Mouse (Mus musculus) embryonic facial prominence, embryonic 10.5 days (tissue): ENCODE results near the gene Coasy. TPM values are rescaled to one million over a fixed set of nuclear protein-coding genes. Genes with fewer than 3 reads are reported as not detected.

Experiments used
- DNase-seq: peaks from one replicate; pipeline ENCODE4 v3.0.0-alpha.2; 2017; ENCODE audit warnings: low spot score
- H3K27ac ChIP-seq: fragments of 300-500 bp; sonication (generic); replicated peaks from 2 replicates; pipeline ENCODE4 v1.5.1; 2016; ENCODE audit warnings: mild to moderate bottlenecking
- H3K27me3 ChIP-seq: fragments of 300-500 bp; sonication (generic); replicated peaks from 2 replicates; pipeline ENCODE4 v1.6.1; 2016; ENCODE audit warnings: low read depth, mild to moderate bottlenecking; ENCODE audit not compliant: poor library complexity, severe bottlenecking
- H3K36me3 ChIP-seq: fragments of 300-500 bp; sonication (generic); replicated peaks from 2 replicates; pipeline ENCODE4 v1.6.1; 2016; ENCODE audit warnings: mild to moderate bottlenecking, moderate library complexity
- H3K4me1 ChIP-seq: fragments of 300-500 bp; sonication (generic); 2 replicates; pipeline ENCODE4 v1.6.1; 2016
- H3K4me3 ChIP-seq: fragments of 300-500 bp; sonication (generic); 2 replicates; pipeline ENCODE4 v1.5.1; 2016; ENCODE audit warnings: mild to moderate bottlenecking, moderate library complexity
- H3K9me3 ChIP-seq: fragments of 300-500 bp; sonication (generic); 2 replicates; pipeline ENCODE4 v1.6.1; 2016; ENCODE audit warnings: mild to moderate bottlenecking
- WGBS: fragments of 180-500 bp; shearing (Covaris S2); methylation state at CpG from one replicate; pipeline ENCODE4 v1.1.7; 2016; 5-methylcytosine and 5-hydroxymethylcytosine counted together
- polyA plus RNA-seq: library from polyadenylated mRNA; unstranded; fragments of >200 nt; fragmentation: Nextera tagmentation; extraction: Ambion mirVana; gene quantifications from 2 replicates; pipeline ENCODE4 v1.2.1, GENCODE M21; 2016

Coasy gene
- 48.7 and 51.1 TPM in 2 replicates for polyA plus RNA-seq

- peaks cover 22% of the 10 kb centered on the region for H3K36me3 ChIP-seq
- peak within 1 kb of the TSS; percentile 94 for H3K4me3 ChIP-seq
- WGBS, result under 1% methylated on average over 51 of the region's 51 CpGs
- H3K27ac ChIP-seq, result peak within 1 kb of the TSS; percentile 93
- H3K27me3 ChIP-seq, result peaks cover 45% of the 10 kb centered on the region
- DNase-seq, result peak; percentile 97
- peaks cover 53% of the 10 kb centered on the region for H3K4me1 ChIP-seq
- H3K9me3 ChIP-seq, result no peaks in the 10 kb centered on the region
These were observed at the start of gene Coasy for GRCm38 (mm10) chr11:101082208-101083082. Gene Coasy (plus strand): TSS chr11:101082565.

GRCm38 (mm10) chr11:101033856-101034500 lies 48.4 kb upstream of the Coasy start:
- H3K27ac ChIP-seq, result no peak overlapping the region
- H3K27me3 ChIP-seq, result no peaks in the 10 kb centered on the region
- H3K36me3 ChIP-seq, result peaks cover 86% of the 10 kb centered on the region
- no peaks in the 10 kb centered on the region for H3K4me1 ChIP-seq
- whole genome bisulfite sequencing, result 94% methylated on average over 17 of the region's 17 CpGs
- H3K4me3 ChIP-seq, result no peak overlapping the region
- no peaks in the 10 kb centered on the region for H3K9me3 ChIP-seq
- no peak for DNase-seq

GRCm38 (mm10) chr11:101034614-101035327 lies 47.6 kb upstream of the Coasy start:
- H3K4me1 ChIP-seq, result no peaks in the 10 kb centered on the region
- peaks cover 89% of the 10 kb centered on the region for H3K36me3 ChIP-seq
- H3K4me3 ChIP-seq, result no peak overlapping the region
- no peaks in the 10 kb centered on the region for H3K9me3 ChIP-seq
- H3K27me3 ChIP-seq, result no peaks in the 10 kb centered on the region
- no peak overlapping the region for H3K27ac ChIP-seq
- 93% methylated on average over 8 of the region's 8 CpGs for whole genome bisulfite sequencing
- DNase-seq, result no peak

- H3K36me3 ChIP-seq, result peaks cover 89% of the 10 kb centered on the region
- no peak overlapping the region for H3K27ac ChIP-seq
- 93% methylated on average over 4 of the region's 4 CpGs for WGBS
- H3K9me3 ChIP-seq, result no peaks in the 10 kb centered on the region
- DNase-seq, result no peak
- no peaks in the 10 kb centered on the region for H3K4me1 ChIP-seq
- no peaks in the 10 kb centered on the region for H3K27me3 ChIP-seq
- H3K4me3 ChIP-seq, result no peak overlapping the region
These were observed 47.1 kb upstream of the Coasy start for GRCm38 (mm10) chr11:101035328-101035695.

GRCm38 (mm10) chr11:101037795-101038194 lies 44.6 kb upstream of the Coasy start:
- Histone ChIP-seq H3K27ac (no peak overlapping the region), H3K4me1 (no peaks in the 10 kb centered on the region), H3K9me3 (no peaks in the 10 kb centered on the region), H3K27me3 (no peaks in the 10 kb centered on the region), H3K4me3 (no peak overlapping the region), H3K36me3 (peaks cover 92% of the 10 kb centered on the region)
- DNase-seq, result no peak
- WGBS, result 87% methylated on average over 10 of the region's 10 CpGs

GRCm38 (mm10) chr11:101045826-101046225 lies 36.5 kb upstream of the Coasy start:
- whole genome bisulfite sequencing, result 89% methylated on average over 4 of the region's 4 CpGs
- no peaks in the 10 kb centered on the region for H3K9me3 ChIP-seq
- no peaks in the 10 kb centered on the region for H3K27me3 ChIP-seq
- no peak overlapping the region for H3K4me3 ChIP-seq
- no peak for DNase-seq
- H3K4me1 ChIP-seq, result no peaks in the 10 kb centered on the region; the same call in 1 of the 2 replicates
- no peak overlapping the region for H3K27ac ChIP-seq
- H3K36me3 ChIP-seq, result peaks cover 97% of the 10 kb centered on the region

- WGBS, result 56% methylated on average over 9 of the region's 9 CpGs
- Histone ChIP-seq H3K36me3 (peaks cover 97% of the 10 kb centered on the region), H3K4me1 (no peaks in the 10 kb centered on the region; the same call in 1 of the 2 replicates), H3K4me3 (no peak overlapping the region), H3K9me3 (no peaks in the 10 kb centered on the region), H3K27ac (no peak overlapping the region), H3K27me3 (no peaks in the 10 kb centered on the region)
- DNase-seq, result no peak
These were observed 35.9 kb upstream of the Coasy start for GRCm38 (mm10) chr11:101046440-101046839.

GRCm38 (mm10) chr11:101047502-101047901 lies 34.9 kb upstream of the Coasy start:
- no peaks in the 10 kb centered on the region for H3K9me3 ChIP-seq
- no peak for DNase-seq
- H3K27me3 ChIP-seq, result no peaks in the 10 kb centered on the region
- no peak overlapping the region for H3K4me3 ChIP-seq
- no peak overlapping the region for H3K27ac ChIP-seq
- no peaks in the 10 kb centered on the region; the same call in 1 of the 2 replicates for H3K4me1 ChIP-seq
- peaks cover 95% of the 10 kb centered on the region for H3K36me3 ChIP-seq
- 84% methylated on average over 3 of the region's 3 CpGs for WGBS

GRCm38 (mm10) chr11:101050359-101050758 lies 32.0 kb upstream of the Coasy start:
- Histone ChIP-seq H3K27me3 (no peaks in the 10 kb centered on the region), H3K36me3 (peaks cover 91% of the 10 kb centered on the region), H3K27ac (no peak overlapping the region), H3K9me3 (no peaks in the 10 kb centered on the region), H3K4me3 (no peak overlapping the region), H3K4me1 (no peaks in the 10 kb centered on the region; the same call in 1 of the 2 replicates)
- DNase-seq, result no peak
- 91% methylated on average over 9 of the region's 9 CpGs for WGBS

GRCm38 (mm10) chr11:101051051-101051493 lies 31.3 kb upstream of the Coasy start:
- no peaks in the 10 kb centered on the region for H3K27me3 ChIP-seq
- no peak for DNase-seq
- no peaks in the 10 kb centered on the region for H3K9me3 ChIP-seq
- no peaks in the 10 kb centered on the region; the same call in 1 of the 2 replicates for H3K4me1 ChIP-seq
- no peak overlapping the region for H3K27ac ChIP-seq
- no peak overlapping the region for H3K4me3 ChIP-seq
- WGBS, result 86% methylated on average over 6 of the region's 6 CpGs
- peaks cover 91% of the 10 kb centered on the region for H3K36me3 ChIP-seq

- Histone ChIP-seq H3K4me3 (no peak overlapping the region), H3K36me3 (peaks cover 91% of the 10 kb centered on the region), H3K9me3 (no peaks in the 10 kb centered on the region), H3K4me1 (no peaks in the 10 kb centered on the region), H3K27ac (no peak overlapping the region), H3K27me3 (no peaks in the 10 kb centered on the region)
- WGBS, result 88% methylated on average over 8 of the region's 8 CpGs
- no peak for DNase-seq
These were observed 30.7 kb upstream of the Coasy start for GRCm38 (mm10) chr11:101051617-101052016.

- no peaks in the 10 kb centered on the region for H3K4me1 ChIP-seq
- no peak overlapping the region for H3K27ac ChIP-seq
- WGBS, result 92% methylated on average over 10 of the region's 10 CpGs
- H3K27me3 ChIP-seq, result no peaks in the 10 kb centered on the region
- no peaks in the 10 kb centered on the region for H3K9me3 ChIP-seq
- no peak for DNase-seq
- peaks cover 89% of the 10 kb centered on the region for H3K36me3 ChIP-seq
- no peak overlapping the region for H3K4me3 ChIP-seq
These were observed 29.5 kb upstream of the Coasy start for GRCm38 (mm10) chr11:101052751-101053473.
